Mouse (Mus musculus) embryonic facial prominence, embryonic 12.5 days (tissue): ENCODE measurements around the gene Asrgl1. TPM values are rescaled to one million over a fixed set of nuclear protein-coding genes. Genes with fewer than 3 reads are reported as not detected.

Source experiments
- ATAC-seq: fragments of 200-750 bp; cut with Nextera tagmentation; 2 replicates; pipeline ENCODE4 v1.8.0; 2017; ENCODE audit not compliant: insufficient number of reproducible peaks, insufficient read depth, low FRiP score, low TSS enrichment
- H3K27ac ChIP-seq: fragments of 300-500 bp; sonication (generic); 2 replicates; pipeline ENCODE4 v1.5.1; 2016; ENCODE audit warnings: mild to moderate bottlenecking
- H3K27me3 ChIP-seq: fragments of 300-500 bp; sonication (generic); 2 replicates; pipeline ENCODE4 v1.6.1; 2016; ENCODE audit warnings: mild to moderate bottlenecking, moderate library complexity
- H3K36me3 ChIP-seq: fragments of 300-500 bp; sonication (generic); 2 replicates; pipeline ENCODE4 v1.6.1; 2016; ENCODE audit warnings: mild to moderate bottlenecking
- H3K4me1 ChIP-seq: fragments of 300-500 bp; sonication (generic); 2 replicates; pipeline ENCODE4 v1.6.1; 2016
- H3K4me2 ChIP-seq: fragments of 300-500 bp; sonication (generic); replicated peaks from 2 replicates; pipeline ENCODE4 v1.6.1; 2016; ENCODE audit warnings: mild to moderate bottlenecking, moderate library complexity
- H3K4me3 ChIP-seq: fragments of 300-500 bp; sonication (generic); 2 replicates; pipeline ENCODE4 v1.5.1; 2016; ENCODE audit warnings: mild to moderate bottlenecking
- H3K9ac ChIP-seq: fragments of 300-500 bp; sonication (generic); 2 replicates; pipeline ENCODE4 v1.6.1; 2016; ENCODE audit warnings: mild to moderate bottlenecking, moderate library complexity
- H3K9me3 ChIP-seq: fragments of 300-500 bp; sonication (generic); 2 replicates; pipeline ENCODE4 v1.6.1; 2016; ENCODE audit warnings: mild to moderate bottlenecking, moderate library complexity
- WGBS: fragments of 180-500 bp; shearing (Covaris S2); methylation state at CpG from one replicate; pipeline ENCODE4 v1.1.7; 2016; 5-methylcytosine and 5-hydroxymethylcytosine counted together
- polyA plus RNA-seq: library from polyadenylated mRNA; unstranded; fragments of >200 nt; fragmentation: Nextera tagmentation; extraction: Ambion mirVana; gene quantifications from 2 replicates; pipeline ENCODE4 v1.2.1, GENCODE M21; 2016

The Asrgl1 gene
- polyA plus RNA-seq, 1 experiment from 2014 or later = 17.6 TPM

- H3K27me3 ChIP-seq = no peaks in the 10 kb centered on the region
- no peak overlapping the region for H3K9ac ChIP-seq
- H3K4me2 ChIP-seq = no peak overlapping the region
- no peak overlapping the region for H3K27ac ChIP-seq
- no peaks in the 10 kb centered on the region for H3K36me3 ChIP-seq
- WGBS = 85% methylated on average over 14 of the region's 14 CpGs
- no peaks in the 10 kb centered on the region for H3K9me3 ChIP-seq
- no peak overlapping the region for H3K4me3 ChIP-seq
- H3K4me1 ChIP-seq = no peaks in the 10 kb centered on the region
- no peak for ATAC-seq
Measured at GRCm38 (mm10) chr19:9081311-9082190, 53.9 kb downstream of the Asrgl1 start.

DNA sequence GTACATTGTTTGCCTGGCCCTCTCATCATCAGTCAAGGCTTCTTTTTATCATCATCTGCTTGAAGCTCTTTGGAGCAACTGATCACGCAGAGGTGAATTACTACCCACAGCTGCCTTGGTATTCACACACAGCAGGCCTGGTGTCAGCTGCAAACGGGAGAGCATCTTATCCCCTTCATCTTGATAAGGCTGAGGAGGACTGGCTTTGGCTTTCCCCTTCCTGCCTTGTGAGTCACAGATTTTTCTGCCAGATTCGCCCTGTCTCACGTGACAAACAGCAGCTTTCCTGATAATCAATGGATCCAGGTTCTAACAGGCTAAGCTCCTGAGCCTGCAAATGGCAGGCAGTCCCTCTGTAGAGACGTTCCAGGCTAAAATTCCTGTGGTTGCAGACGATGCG is 55.5 kb downstream of the Asrgl1 start:
- H3K27me3 ChIP-seq = no peaks in the 10 kb centered on the region
- no peak overlapping the region for H3K27ac ChIP-seq
- no peaks in the 10 kb centered on the region for H3K4me1 ChIP-seq
- 31% methylated on average over 7 of the region's 7 CpGs for WGBS
- no peak overlapping the region for H3K9ac ChIP-seq
- H3K9me3 ChIP-seq = no peaks in the 10 kb centered on the region
- no peaks in the 10 kb centered on the region for H3K36me3 ChIP-seq
- no peak overlapping the region for H3K4me3 ChIP-seq
- ATAC-seq = no peak
- H3K4me2 ChIP-seq = no peak overlapping the region

GRCm38 (mm10) chr19:9076982-9077660 is 58.3 kb downstream of the Asrgl1 start:
- Histone ChIP-seq H3K27ac (no peak overlapping the region), H3K9ac (no peak overlapping the region), H3K36me3 (no peaks in the 10 kb centered on the region), H3K4me3 (no peak overlapping the region), H3K9me3 (no peaks in the 10 kb centered on the region), H3K27me3 (no peaks in the 10 kb centered on the region), H3K4me2 (no peak overlapping the region), H3K4me1 (no peaks in the 10 kb centered on the region)
- WGBS = 68% methylated on average over 4 of the region's 4 CpGs
- ATAC-seq = no peak

DNA sequence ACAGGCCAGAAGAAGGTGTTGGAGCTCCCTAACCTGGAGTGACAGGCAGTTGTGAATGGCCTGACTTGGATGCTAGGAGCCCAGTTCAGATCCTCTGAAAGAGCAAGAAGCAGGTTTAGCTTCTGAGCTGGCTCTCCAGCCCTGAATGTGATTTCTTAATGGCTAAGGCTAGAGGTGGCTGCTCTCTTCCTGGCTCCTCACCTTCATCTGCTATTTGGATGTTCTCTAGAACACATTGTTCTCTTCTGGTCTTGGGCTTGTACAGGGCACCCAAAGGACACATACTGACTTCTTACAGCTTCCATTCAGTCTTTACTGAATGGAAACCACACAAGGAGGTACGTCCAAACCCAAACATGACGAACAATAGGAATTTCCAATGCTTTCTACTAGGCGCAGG is 59.4 kb downstream of the Asrgl1 start:
- Histone ChIP-seq H3K4me3 (no peak overlapping the region), H3K4me2 (no peak overlapping the region), H3K27ac (no peak overlapping the region), H3K27me3 (no peaks in the 10 kb centered on the region), H3K9me3 (no peaks in the 10 kb centered on the region), H3K9ac (no peak overlapping the region), H3K36me3 (no peaks in the 10 kb centered on the region), H3K4me1 (peaks cover 9% of the 10 kb centered on the region; the same call in 1 of the 2 replicates)
- WGBS = 88% methylated on average over 3 of the region's 3 CpGs
- no peak for ATAC-seq

DNA sequence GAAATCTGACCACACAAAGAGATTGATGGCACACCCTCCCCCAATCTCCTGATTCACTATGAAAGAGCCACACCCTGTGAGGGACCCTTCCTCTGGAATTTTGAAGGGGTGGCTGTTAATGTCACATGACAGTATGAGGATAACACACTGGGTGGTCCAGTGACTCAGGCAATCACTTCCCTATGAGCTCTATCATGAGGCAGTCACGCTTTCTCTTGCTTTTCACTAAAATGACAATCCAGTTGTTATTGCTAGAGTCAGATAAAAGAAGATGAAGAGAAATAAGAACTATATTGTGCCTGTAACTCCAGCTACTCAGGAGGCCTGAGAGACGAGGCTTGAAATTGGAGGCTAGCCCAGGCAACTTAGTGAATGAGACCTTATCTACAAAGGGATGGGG is 59.9 kb downstream of the Asrgl1 start:
- Histone ChIP-seq H3K27ac (no peak overlapping the region), H3K27me3 (no peaks in the 10 kb centered on the region), H3K4me2 (no peak overlapping the region), H3K9ac (no peak overlapping the region), H3K9me3 (no peaks in the 10 kb centered on the region), H3K36me3 (no peaks in the 10 kb centered on the region), H3K4me3 (no peak overlapping the region), H3K4me1 (peaks cover 10% of the 10 kb centered on the region; the same call in 1 of the 2 replicates)
- no peak for ATAC-seq
- 66% methylated on average over 2 of the region's 2 CpGs for WGBS

GRCm38 (mm10) chr19:9074424-9074823 is 61.0 kb downstream of the Asrgl1 start:
- no peak overlapping the region for H3K4me3 ChIP-seq
- no peak overlapping the region for H3K9ac ChIP-seq
- WGBS = 67% methylated on average over 4 of the region's 4 CpGs
- no peaks in the 10 kb centered on the region for H3K36me3 ChIP-seq
- no peaks in the 10 kb centered on the region for H3K9me3 ChIP-seq
- peaks cover 10% of the 10 kb centered on the region; the same call in 1 of the 2 replicates for H3K4me1 ChIP-seq
- ATAC-seq = no peak
- no peak overlapping the region for H3K4me2 ChIP-seq
- no peaks in the 10 kb centered on the region for H3K27me3 ChIP-seq
- 0 out of 2 replicates have a peak overlapping the region, but pooled peaks have one; percentile 30 for H3K27ac ChIP-seq

- no peak overlapping the region for H3K4me2 ChIP-seq
- no peak overlapping the region for H3K4me3 ChIP-seq
- ATAC-seq = no peak
- WGBS = 71% methylated on average over 12 of the region's 12 CpGs
- peaks cover 10% of the 10 kb centered on the region; the same call in 1 of the 2 replicates for H3K4me1 ChIP-seq
- no peaks in the 10 kb centered on the region for H3K27me3 ChIP-seq
- 0 out of 2 replicates have a peak overlapping the region, but pooled peaks have one; percentile 30 for H3K27ac ChIP-seq
- H3K36me3 ChIP-seq = no peaks in the 10 kb centered on the region
- H3K9ac ChIP-seq = no peak overlapping the region
- H3K9me3 ChIP-seq = no peaks in the 10 kb centered on the region
Measured at GRCm38 (mm10) chr19:9073776-9074411, 61.5 kb downstream of the Asrgl1 start.

- 78% methylated on average over 2 of the region's 2 CpGs for WGBS
- H3K4me3 ChIP-seq = no peak overlapping the region
- no peak for ATAC-seq
- no peaks in the 10 kb centered on the region for H3K36me3 ChIP-seq
- peaks cover 13% of the 10 kb centered on the region; the same call in 1 of the 2 replicates for H3K4me1 ChIP-seq
- peak overlapping the region; percentile 67 for H3K27ac ChIP-seq
- no peaks in the 10 kb centered on the region for H3K27me3 ChIP-seq
- no peak overlapping the region for H3K4me2 ChIP-seq
- no peaks in the 10 kb centered on the region for H3K9me3 ChIP-seq
- no peak overlapping the region for H3K9ac ChIP-seq
Measured at GRCm38 (mm10) chr19:9072157-9072530, 63.3 kb downstream of the Asrgl1 start.

- Histone ChIP-seq H3K4me3 (no peak overlapping the region), H3K4me1 (peaks cover 15% of the 10 kb centered on the region; the same call in 1 of the 2 replicates), H3K27ac (peak overlapping the region; percentile 67), H3K36me3 (no peaks in the 10 kb centered on the region), H3K4me2 (no peak overlapping the region), H3K9me3 (no peaks in the 10 kb centered on the region), H3K27me3 (no peaks in the 10 kb centered on the region), H3K9ac (0 out of 2 replicates have a peak overlapping the region, but pooled peaks have one; percentile 10)
- no peak for ATAC-seq
- 58% methylated on average over 7 of the region's 7 CpGs for WGBS
Measured at GRCm38 (mm10) chr19:9071456-9072156, 63.8 kb downstream of the Asrgl1 start.

DNA sequence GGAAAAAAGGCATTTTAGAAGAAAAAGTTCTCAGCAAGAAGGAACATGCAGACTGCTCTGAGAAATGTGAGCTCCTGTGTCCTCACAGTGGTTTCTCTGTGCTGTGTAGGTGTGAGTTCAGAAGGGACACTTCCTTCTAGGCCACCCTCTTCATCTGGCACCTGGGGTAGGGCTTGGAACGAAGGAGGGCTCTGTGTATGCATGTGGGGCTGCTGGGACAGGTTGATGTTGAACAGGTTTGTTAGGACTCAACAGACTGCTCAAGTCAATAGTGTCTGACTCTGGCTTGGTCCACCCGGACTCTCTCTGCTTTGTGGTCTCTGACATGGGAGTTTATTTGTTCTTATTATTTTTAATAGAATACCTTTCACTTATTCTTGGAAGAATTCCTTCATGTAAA is 65.1 kb downstream of the Asrgl1 start:
- Histone ChIP-seq H3K9me3 (no peaks in the 10 kb centered on the region), H3K4me1 (peaks cover 25% of the 10 kb centered on the region; the same call in 1 of the 2 replicates), H3K36me3 (no peaks in the 10 kb centered on the region), H3K9ac (no peak overlapping the region), H3K27me3 (no peaks in the 10 kb centered on the region), H3K4me3 (no peak overlapping the region), H3K27ac (no peak overlapping the region), H3K4me2 (no peak overlapping the region)
- ATAC-seq = no peak
- WGBS = 84% methylated on average over 2 of the region's 2 CpGs

GRCm38 (mm10) chr19:9069687-9070307 is 65.6 kb downstream of the Asrgl1 start:
- H3K9ac ChIP-seq = no peak overlapping the region
- H3K27ac ChIP-seq = no peak overlapping the region
- H3K36me3 ChIP-seq = no peaks in the 10 kb centered on the region
- H3K4me3 ChIP-seq = no peak overlapping the region
- H3K9me3 ChIP-seq = no peaks in the 10 kb centered on the region
- peaks cover 25% of the 10 kb centered on the region; the same call in 1 of the 2 replicates for H3K4me1 ChIP-seq
- 74% methylated on average over 8 of the region's 8 CpGs for WGBS
- H3K27me3 ChIP-seq = no peaks in the 10 kb centered on the region
- no peak for ATAC-seq
- H3K4me2 ChIP-seq = no peak overlapping the region
